Mouse (Mus musculus) embryonic facial prominence, embryonic 13.5 days (tissue): ENCODE measurements around the gene Pitx1. TPM values are rescaled to one million over a fixed set of nuclear protein-coding genes. Genes with fewer than 3 reads are reported as not detected.

Source experiments
- ATAC-seq: fragments of 200-750 bp; cut with Nextera tagmentation; 2 replicates; pipeline ENCODE4 v1.8.0; 2017; ENCODE audit warnings: low read depth; ENCODE audit not compliant: insufficient number of reproducible peaks, insufficient read depth, low FRiP score, low TSS enrichment
- H3K27ac ChIP-seq: fragments of 300-500 bp; sonication (generic); 2 replicates; pipeline ENCODE4 v1.5.1; 2015; ENCODE audit warnings: moderate library complexity, mild to moderate bottlenecking, inconsistent platforms
- H3K27me3 ChIP-seq: fragments of 300-500 bp; sonication (generic); 2 replicates; pipeline ENCODE4 v1.6.1; 2015; ENCODE audit warnings: mild to moderate bottlenecking, inconsistent platforms
- H3K36me3 ChIP-seq: fragments of 300-500 bp; sonication (generic); 2 replicates; pipeline ENCODE4 v1.6.1; 2015; ENCODE audit warnings: mild to moderate bottlenecking, inconsistent platforms
- H3K4me1 ChIP-seq: fragments of 300-500 bp; sonication (generic); 2 replicates; pipeline ENCODE4 v1.6.1; 2015; ENCODE audit warnings: inconsistent platforms
- H3K4me2 ChIP-seq: fragments of 300-500 bp; sonication (generic); 2 replicates; pipeline ENCODE4 v1.6.1; 2015; ENCODE audit warnings: moderate library complexity, mild to moderate bottlenecking, inconsistent platforms
- H3K4me3 ChIP-seq: fragments of 300-500 bp; sonication (generic); 2 replicates; pipeline ENCODE4 v1.5.1; 2015; ENCODE audit warnings: mild to moderate bottlenecking, inconsistent platforms
- H3K9ac ChIP-seq: fragments of 300-500 bp; sonication (generic); 2 replicates; pipeline ENCODE4 v1.6.1; 2015; ENCODE audit warnings: mild to moderate bottlenecking, inconsistent platforms
- H3K9me3 ChIP-seq: fragments of 300-500 bp; sonication (generic); 2 replicates; pipeline ENCODE4 v1.6.1; 2016; ENCODE audit warnings: inconsistent platforms
- WGBS: fragments of 180-500 bp; shearing (Covaris S2); methylation state at CpG from one replicate; pipeline ENCODE4 v1.1.7; 2015; ENCODE audit warnings: mixed read lengths; 5-methylcytosine and 5-hydroxymethylcytosine counted together
- polyA plus RNA-seq: library from polyadenylated mRNA; unstranded; fragments of >200 nt; fragmentation: Nextera tagmentation; extraction: Ambion mirVana; gene quantifications from 2 replicates; pipeline ENCODE4 v1.2.1, GENCODE M21; 2015

Pitx1 gene
- 27.7 and 62.7 TPM in 2 replicates for polyA plus RNA-seq

DNA sequence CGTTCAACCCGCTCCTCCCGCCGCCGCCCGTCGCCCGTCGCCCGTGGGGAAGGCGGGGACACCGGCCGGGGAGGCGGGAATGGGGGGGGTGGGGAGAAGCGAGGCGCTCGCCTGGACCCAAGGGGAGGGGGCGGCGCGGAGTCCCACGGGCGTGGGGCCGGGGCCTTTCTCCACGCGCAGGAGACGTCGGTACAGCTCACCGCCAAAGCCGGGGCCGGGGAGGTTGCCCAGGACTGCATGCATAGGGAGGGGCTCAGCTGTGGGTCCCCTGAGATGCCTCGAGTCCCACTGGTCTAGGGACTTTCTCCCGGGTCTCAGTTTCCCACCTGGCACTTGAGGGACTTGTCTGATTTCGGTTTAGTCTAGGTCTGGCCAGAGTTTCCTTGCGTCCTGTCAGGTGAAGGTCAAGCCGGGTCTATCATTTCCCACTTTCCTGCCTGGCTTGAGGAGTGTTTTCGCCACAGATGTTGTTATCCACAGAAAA is at the start of gene Pitx1:
TSS of gene Pitx1 (minus strand) at position 51 of the 484 bp plus-strand sequence.
- Histone ChIP-seq H3K9ac (peak within 1 kb of the TSS; percentile 77), H3K4me1 (peaks cover 35% of the 10 kb centered on the region), H3K36me3 (no peaks in the 10 kb centered on the region), H3K27me3 (peaks cover 100% of the 10 kb centered on the region), H3K4me3 (peak within 1 kb of the TSS; percentile 43), H3K4me2 (peak within 1 kb of the TSS; percentile 60), H3K27ac (peak within 1 kb of the TSS; percentile 73), H3K9me3 (no peaks in the 10 kb centered on the region)
- 1% methylated on average over 32 of the region's 36 CpGs for WGBS
- ATAC-seq: no peak

GRCm38 (mm10) chr13:55881431-55882202 is 45.6 kb upstream of the Pitx1 start:
- Histone ChIP-seq H3K27me3 (peaks cover 9% of the 10 kb centered on the region; the same call in 1 of the 2 replicates), H3K4me2 (no peak overlapping the region), H3K4me1 (peaks cover 13% of the 10 kb centered on the region), H3K4me3 (no peak overlapping the region), H3K9ac (no peak overlapping the region), H3K36me3 (no peaks in the 10 kb centered on the region), H3K27ac (peak overlapping the region; percentile 41), H3K9me3 (no peaks in the 10 kb centered on the region)
- no peak for ATAC-seq
- 51% methylated on average over 16 of the region's 16 CpGs for WGBS

DNA sequence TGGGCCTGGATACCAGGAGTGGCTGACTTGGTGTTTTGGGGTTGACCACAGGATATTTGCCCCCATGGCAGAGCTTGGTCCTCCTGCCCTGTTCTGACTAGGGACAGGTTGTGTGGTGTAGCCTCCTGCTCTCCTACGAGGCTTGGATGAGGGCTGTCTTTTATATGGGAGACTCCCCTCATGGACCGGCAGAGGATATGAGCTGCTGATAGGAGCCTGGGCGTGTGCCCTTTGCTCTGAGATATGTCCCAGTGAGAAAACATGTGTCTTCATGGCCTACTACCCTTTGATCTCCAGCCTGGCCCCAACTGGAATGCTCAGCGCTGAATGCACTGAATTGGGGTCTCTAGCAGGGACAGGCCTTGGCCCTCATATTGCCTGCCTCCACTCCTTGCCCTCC is 42.4 kb upstream of the Pitx1 start:
- H3K9me3 ChIP-seq: no peaks in the 10 kb centered on the region
- H3K36me3 ChIP-seq: no peaks in the 10 kb centered on the region
- peaks cover 9% of the 10 kb centered on the region; the same call in 1 of the 2 replicates for H3K27me3 ChIP-seq
- H3K4me1 ChIP-seq: peaks cover 13% of the 10 kb centered on the region
- ATAC-seq: no peak
- WGBS: 83% methylated on average over 4 of the region's 4 CpGs
- H3K4me3 ChIP-seq: no peak overlapping the region
- no peak overlapping the region for H3K27ac ChIP-seq
- no peak overlapping the region for H3K9ac ChIP-seq
- no peak overlapping the region for H3K4me2 ChIP-seq

GRCm38 (mm10) chr13:55871410-55871809 is 35.4 kb upstream of the Pitx1 start:
- H3K4me1 ChIP-seq: no peaks in the 10 kb centered on the region
- peaks cover 4% of the 10 kb centered on the region; the same call in 1 of the 2 replicates for H3K9me3 ChIP-seq
- WGBS: 83% methylated on average over 7 of the region's 7 CpGs
- ATAC-seq: no peak
- no peaks in the 10 kb centered on the region; the same call in 1 of the 2 replicates for H3K27me3 ChIP-seq
- H3K9ac ChIP-seq: no peak overlapping the region
- H3K4me2 ChIP-seq: no peak overlapping the region
- H3K4me3 ChIP-seq: no peak overlapping the region
- no peak overlapping the region for H3K27ac ChIP-seq
- no peaks in the 10 kb centered on the region for H3K36me3 ChIP-seq

DNA sequence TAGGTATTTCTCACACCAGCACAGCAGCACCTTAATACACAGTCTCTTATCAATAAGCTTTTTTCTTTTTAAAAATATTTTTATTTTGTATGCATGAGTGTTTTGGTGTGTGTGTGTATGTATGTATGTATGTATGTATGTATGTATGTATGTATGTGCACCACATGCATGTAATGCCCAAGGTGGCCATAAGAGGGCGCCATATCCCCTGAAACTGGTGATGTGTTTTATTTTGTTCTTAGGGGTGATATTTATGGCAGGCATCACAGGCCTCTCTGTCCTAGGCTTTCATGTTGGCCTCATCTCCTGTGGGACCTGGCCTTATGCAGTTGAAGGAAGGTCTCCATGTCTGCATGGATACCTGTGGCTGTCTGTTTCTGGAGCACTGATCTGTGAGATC is 34.0 kb upstream of the Pitx1 start:
- 67% methylated on average over 1 of the region's 1 CpGs for WGBS
- H3K36me3 ChIP-seq: no peaks in the 10 kb centered on the region
- no peak for ATAC-seq
- H3K4me2 ChIP-seq: no peak overlapping the region
- peaks cover 4% of the 10 kb centered on the region; the same call in 1 of the 2 replicates for H3K9me3 ChIP-seq
- H3K27ac ChIP-seq: no peak overlapping the region
- H3K4me3 ChIP-seq: no peak overlapping the region
- H3K27me3 ChIP-seq: no peaks in the 10 kb centered on the region; the same call in 1 of the 2 replicates
- H3K9ac ChIP-seq: no peak overlapping the region
- no peaks in the 10 kb centered on the region for H3K4me1 ChIP-seq

DNA sequence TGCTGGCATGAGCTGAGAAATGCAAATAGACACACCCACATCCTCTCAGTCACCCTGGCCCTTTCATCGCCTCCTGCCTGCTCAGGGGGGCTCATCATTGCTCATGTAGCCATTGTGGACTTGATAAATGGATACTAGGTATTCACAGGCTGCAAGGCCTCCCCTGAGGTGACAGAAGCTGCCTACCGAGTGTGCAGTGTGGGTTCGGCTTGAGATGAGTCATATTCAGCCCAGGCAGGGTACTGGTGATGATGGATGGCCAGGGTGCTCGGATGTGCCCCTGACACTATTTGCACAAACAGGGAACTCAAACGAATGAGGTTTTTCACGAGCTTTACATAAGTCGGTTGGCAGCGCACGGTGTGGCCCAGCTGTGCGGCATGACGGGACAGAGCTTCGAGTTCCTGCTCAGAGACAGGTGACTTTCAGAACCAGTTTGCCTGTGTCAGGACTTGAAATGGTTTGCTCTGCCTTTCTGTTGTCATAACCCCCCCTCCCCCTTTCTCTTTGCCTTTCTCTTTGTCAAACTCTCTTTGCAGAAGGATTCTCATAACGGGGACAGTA is 31.6 kb upstream of the Pitx1 start:
- no peak overlapping the region for H3K4me3 ChIP-seq
- no peaks in the 10 kb centered on the region for H3K4me1 ChIP-seq
- no peak overlapping the region for H3K4me2 ChIP-seq
- peaks cover 16% of the 10 kb centered on the region for H3K27me3 ChIP-seq
- H3K36me3 ChIP-seq: no peaks in the 10 kb centered on the region
- no peak for ATAC-seq
- H3K9me3 ChIP-seq: peaks cover 4% of the 10 kb centered on the region; the same call in 1 of the 2 replicates
- WGBS: 73% methylated on average over 13 of the region's 13 CpGs
- no peak overlapping the region for H3K9ac ChIP-seq
- H3K27ac ChIP-seq: no peak overlapping the region

- H3K9ac ChIP-seq: no peak overlapping the region
- 49% methylated on average over 10 of the region's 10 CpGs for WGBS
- no peak overlapping the region for H3K27ac ChIP-seq
- peaks cover 73% of the 10 kb centered on the region for H3K27me3 ChIP-seq
- H3K9me3 ChIP-seq: no peaks in the 10 kb centered on the region
- H3K4me2 ChIP-seq: no peak overlapping the region
- H3K4me3 ChIP-seq: no peak overlapping the region
- ATAC-seq: no peak
- H3K4me1 ChIP-seq: peaks cover 22% of the 10 kb centered on the region
- no peaks in the 10 kb centered on the region for H3K36me3 ChIP-seq
These were observed 24.5 kb upstream of the Pitx1 start for GRCm38 (mm10) chr13:55860483-55860882.

GRCm38 (mm10) chr13:55858463-55858862 is 22.5 kb upstream of the Pitx1 start:
- Histone ChIP-seq H3K4me1 (peaks cover 23% of the 10 kb centered on the region), H3K4me3 (no peak overlapping the region), H3K27ac (no peak overlapping the region), H3K36me3 (no peaks in the 10 kb centered on the region), H3K27me3 (peaks cover 81% of the 10 kb centered on the region), H3K4me2 (no peak overlapping the region), H3K9me3 (no peaks in the 10 kb centered on the region), H3K9ac (no peak overlapping the region)
- WGBS: 92% methylated on average over 5 of the region's 5 CpGs
- no peak for ATAC-seq

DNA sequence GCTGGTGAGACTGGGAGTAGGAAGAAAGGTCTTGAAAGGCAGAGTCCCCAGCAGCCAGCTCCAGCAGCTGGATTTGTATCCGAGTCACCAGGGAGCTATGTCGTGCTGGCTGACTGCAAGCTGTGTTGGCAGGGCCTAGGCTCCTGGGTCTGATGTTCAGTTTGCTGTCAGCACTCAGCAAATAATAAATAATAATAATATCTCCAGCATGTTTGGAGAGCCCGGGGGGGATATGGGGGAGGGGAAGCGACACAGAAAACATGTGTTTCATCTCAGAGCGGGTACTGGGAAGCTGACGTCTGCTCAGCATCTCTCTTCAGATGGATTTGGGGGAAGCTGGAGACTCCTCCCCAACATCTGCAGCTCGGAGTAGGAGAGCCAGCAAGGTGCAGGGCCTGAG is 19.8 kb upstream of the Pitx1 start:
- Histone ChIP-seq H3K9ac (no peak overlapping the region), H3K4me2 (no peak overlapping the region), H3K4me3 (no peak overlapping the region), H3K36me3 (no peaks in the 10 kb centered on the region), H3K27me3 (peaks cover 79% of the 10 kb centered on the region), H3K4me1 (peaks cover 25% of the 10 kb centered on the region), H3K9me3 (no peaks in the 10 kb centered on the region), H3K27ac (no peak overlapping the region)
- ATAC-seq: no peak
- WGBS: 18% methylated on average over 7 of the region's 7 CpGs

GRCm38 (mm10) chr13:55852205-55852604 is 16.2 kb upstream of the Pitx1 start:
- H3K9me3 ChIP-seq: no peaks in the 10 kb centered on the region
- no peak overlapping the region for H3K27ac ChIP-seq
- H3K27me3 ChIP-seq: peaks cover 75% of the 10 kb centered on the region
- H3K4me1 ChIP-seq: peaks cover 22% of the 10 kb centered on the region
- 68% methylated on average over 3 of the region's 3 CpGs for WGBS
- H3K9ac ChIP-seq: no peak overlapping the region
- ATAC-seq: no peak
- H3K4me3 ChIP-seq: no peak overlapping the region
- H3K4me2 ChIP-seq: no peak overlapping the region
- no peaks in the 10 kb centered on the region for H3K36me3 ChIP-seq

DNA sequence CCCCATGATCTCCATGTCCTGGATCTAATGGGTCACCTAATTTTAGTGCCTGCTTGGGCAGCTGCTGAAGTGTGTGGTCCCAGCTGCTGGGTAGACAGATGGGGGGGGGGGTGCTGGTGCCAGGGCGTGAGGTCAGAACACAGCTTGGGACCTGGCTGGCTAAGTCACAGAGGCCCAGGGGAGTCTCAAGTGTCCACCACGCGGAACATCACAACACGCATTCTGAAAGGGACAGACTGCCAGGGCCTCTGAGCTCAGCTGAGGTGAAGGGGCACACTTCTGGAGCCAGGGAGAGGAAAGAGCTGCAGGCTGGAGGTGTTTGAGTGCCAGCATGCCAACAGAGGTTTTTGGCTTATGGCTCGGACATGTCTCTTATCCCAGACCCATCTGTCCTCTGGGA is 14.7 kb upstream of the Pitx1 start:
- peaks cover 78% of the 10 kb centered on the region for H3K27me3 ChIP-seq
- ATAC-seq: no peak
- no peaks in the 10 kb centered on the region for H3K9me3 ChIP-seq
- no peak overlapping the region for H3K27ac ChIP-seq
- no peak overlapping the region for H3K4me2 ChIP-seq
- H3K36me3 ChIP-seq: no peaks in the 10 kb centered on the region
- H3K4me1 ChIP-seq: peaks cover 14% of the 10 kb centered on the region; the same call in 1 of the 2 replicates
- no peak overlapping the region for H3K4me3 ChIP-seq
- 74% methylated on average over 5 of the region's 5 CpGs for WGBS
- no peak overlapping the region for H3K9ac ChIP-seq
